Mouse (Mus musculus): ENCODE measurements around the gene Vstm5. TPM values are rescaled to one million over a fixed set of nuclear protein-coding genes. Genes with fewer than 3 reads are reported as not detected.

The Vstm5 gene
- polyA plus RNA-seq, 1 experiment: not detected

- peaks cover 50% of the 10 kb centered on the region for H3K36me3 ChIP-seq (ENCODE audit: control insufficient read depth, insufficient read depth)
- H3K79me3 ChIP-seq (ENCODE audit: low read depth): peaks cover 50% of the 10 kb centered on the region
- peaks cover 62% of the 10 kb centered on the region for H3K79me2 ChIP-seq (ENCODE audit: control insufficient read depth, insufficient read depth)
Observed at GRCm38 (mm10) chr9:15306398-15307119, 67.7 kb downstream of the Vstm5 start, which contains the start of gene 4931406C07Rik. 4931406C07Rik (minus strand) TSS chr9:15306448.

GRCm38 (mm10) chr9:15307257-15307656 is 68.4 kb downstream of the Vstm5 start:
- H3K27me3 ChIP-seq (ENCODE audit: control insufficient read depth, insufficient read depth, insufficient read length): no peaks in the 10 kb centered on the region
- peak overlapping the region; percentile 66 for H3ac ChIP-seq (ENCODE audit: control insufficient read depth, insufficient read length, low read depth)
- peak overlapping the region; percentile 84 for H3K4me3 ChIP-seq (ENCODE audit: insufficient read depth, poor library complexity, severe bottlenecking)
- TF ChIP-seq MYOD1 (IDR thresholded peaks at IDR 0.05; ENCODE audit: control insufficient read depth, insufficient read length, low read depth) (no peak), MYOG (IDR thresholded peaks at IDR 0.05; ENCODE audit: control insufficient read depth, extremely low read depth, insufficient read length) (no peak), CEBPB (IDR thresholded peaks at IDR 0.05; ENCODE audit: low read depth) (no peak), CTCF (IDR thresholded peaks at IDR 0.05; ENCODE audit: control insufficient read depth, insufficient read depth, insufficient read length) (no peak), MAX (IDR thresholded peaks at IDR 0.05) (no peak), USF1 (IDR thresholded peaks at IDR 0.05; ENCODE audit: low read depth) (no peak), FOSL1 (IDR thresholded peaks at IDR 0.05; ENCODE audit: insufficient read depth, low read length, poor library complexity, severe bottlenecking) (no peak)
- peaks cover 57% of the 10 kb centered on the region for H3K79me3 ChIP-seq (ENCODE audit: low read depth)
- H3K36me3 ChIP-seq (ENCODE audit: control insufficient read depth, insufficient read depth): peaks cover 57% of the 10 kb centered on the region
- H3K79me2 ChIP-seq (ENCODE audit: control insufficient read depth, insufficient read depth): peaks cover 69% of the 10 kb centered on the region

More at GRCm38 (mm10) chr9:15306398-15307119, 67.7 kb downstream of the Vstm5 start, which contains the start of gene 4931406C07Rik:
- peak within 1 kb of the TSS; percentile 80 for H3ac ChIP-seq (ENCODE audit: control insufficient read depth, insufficient read length, low read depth)
- H3K27me3 ChIP-seq (ENCODE audit: control insufficient read depth, insufficient read depth, insufficient read length): no peaks in the 10 kb centered on the region
- peak within 1 kb of the TSS; percentile 84 for H3K4me3 ChIP-seq (ENCODE audit: insufficient read depth, poor library complexity, severe bottlenecking)
- TF ChIP-seq USF1 (IDR thresholded peaks at IDR 0.05; ENCODE audit: low read depth): peak; percentile 32
- TF ChIP-seq MAX (IDR thresholded peaks at IDR 0.05): peak; percentile 75
- no peak for TF ChIP-seq CTCF (IDR thresholded peaks at IDR 0.05; ENCODE audit: control insufficient read depth, insufficient read depth, insufficient read length)

- TF ChIP-seq MAX (IDR thresholded peaks at IDR 0.05) (no peak), CEBPB (IDR thresholded peaks at IDR 0.05; ENCODE audit: low read depth) (no peak), USF1 (IDR thresholded peaks at IDR 0.05; ENCODE audit: low read depth) (no peak), CTCF (IDR thresholded peaks at IDR 0.05; ENCODE audit: control insufficient read depth, insufficient read depth, insufficient read length) (no peak), MYOG (IDR thresholded peaks at IDR 0.05; ENCODE audit: control insufficient read depth, extremely low read depth, insufficient read length) (no peak), MYOD1 (IDR thresholded peaks at IDR 0.05; ENCODE audit: control insufficient read depth, insufficient read length, low read depth) (no peak)
- peak overlapping the region; percentile 84 for H3K4me3 ChIP-seq (ENCODE audit: insufficient read depth, poor library complexity, severe bottlenecking)
- peaks cover 67% of the 10 kb centered on the region for H3K36me3 ChIP-seq (ENCODE audit: control insufficient read depth, insufficient read depth)
- peaks cover 79% of the 10 kb centered on the region for H3K79me2 ChIP-seq (ENCODE audit: control insufficient read depth, insufficient read depth)
- peak overlapping the region; percentile 21 for H3ac ChIP-seq (ENCODE audit: control insufficient read depth, insufficient read length, low read depth)
- peaks cover 62% of the 10 kb centered on the region for H3K79me3 ChIP-seq (ENCODE audit: low read depth)
- H3K27me3 ChIP-seq (ENCODE audit: control insufficient read depth, insufficient read depth, insufficient read length): no peaks in the 10 kb centered on the region
Observed at GRCm38 (mm10) chr9:15308254-15308653, 69.4 kb downstream of the Vstm5 start.

Other genes starting within 250 kb of the Vstm5 start
- 42.8 TPM for gene Panx1, start 193.6 kb upstream of the Vstm5 start, polyA plus RNA-seq (2012; fragmentation: generic; extraction: Trizol)
- gene Hephl1, start 126.9 kb upstream of the Vstm5 start, polyA plus RNA-seq (2012; fragmentation: generic; extraction: Trizol): 0.08 TPM
- gene Med17, start 40.9 kb downstream of the Vstm5 start, polyA plus RNA-seq (2012; fragmentation: generic; extraction: Trizol): 34.2 TPM
- gene Taf1d, start 67.2 kb downstream of the Vstm5 start, polyA plus RNA-seq (2012; fragmentation: generic; extraction: Trizol): 47.0 TPM
- 7.3 TPM for gene 4931406C07Rik, start 67.4 kb downstream of the Vstm5 start, polyA plus RNA-seq (2012; fragmentation: generic; extraction: Trizol)
- gene Cep295, start 118.7 kb downstream of the Vstm5 start, polyA plus RNA-seq (2012; fragmentation: generic; extraction: Trizol): 3.7 TPM

Data from C2C12 (cell line).